Mouse (Mus musculus) heart, adult 8-10 months (tissue): ENCODE data around the gene Snap47. TPM values are rescaled to one million over a fixed set of nuclear protein-coding genes. Genes with fewer than 3 reads are reported as not detected.

ENCODE experiments used
- DNase-seq: peaks from one replicate; pipeline ENCODE4 v3.0.0; 2022; ENCODE audit warnings: low spot score
- total RNA-seq, 4 experiments: library from RNA; stranded (reverse); gene quantifications; 2 replicates each; pipeline ENCODE4 v1.2.4; 2022

The Snap47 gene
- total RNA-seq = 10 to 100 TPM; 41.5 to 52.6 (median 44.8) TPM

DNA sequence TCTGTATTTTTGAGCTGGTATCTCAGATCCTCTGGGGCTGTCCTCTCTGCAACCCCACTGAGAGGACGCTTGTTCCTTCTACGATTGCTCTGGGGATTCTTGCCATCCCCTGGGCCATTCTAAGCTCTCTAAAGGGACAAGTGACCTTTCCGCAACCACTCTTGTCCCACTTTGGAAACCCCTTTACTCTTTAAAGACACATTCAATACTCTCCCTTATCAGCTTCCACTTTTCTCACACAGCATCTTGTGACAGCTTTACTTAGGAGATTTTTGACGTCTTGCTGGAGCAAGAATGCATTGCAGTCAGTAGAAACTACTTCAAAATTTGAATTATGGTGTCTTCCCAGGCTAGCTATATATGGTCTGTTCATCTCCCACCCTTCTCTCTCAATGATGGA lies at the start of gene Snap47:
TSS of gene Snap47 (minus strand) at position 101 of the 400 bp plus-strand sequence.
- no peak for DNase-seq

DNA sequence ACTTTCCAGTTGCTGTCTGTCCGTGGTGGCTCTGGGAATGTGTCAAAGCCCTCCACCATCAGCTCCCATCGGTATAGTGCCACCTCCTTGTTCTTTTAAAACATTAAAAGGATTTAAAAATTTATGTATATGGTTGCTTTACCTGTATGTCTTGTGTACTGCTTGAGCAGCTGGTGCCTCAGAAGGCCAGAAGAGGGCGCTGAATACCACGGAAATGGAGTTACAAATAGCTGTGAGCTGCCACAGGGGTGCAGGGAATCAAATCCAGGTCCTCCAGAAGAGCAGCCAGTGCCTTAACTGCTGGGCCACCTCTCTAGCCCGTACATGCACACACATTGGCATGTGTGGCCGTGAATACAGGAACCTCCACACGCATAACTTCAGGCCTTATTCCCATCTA lies 46.8 kb upstream of the Snap47 start:
- no peak for DNase-seq

DNA sequence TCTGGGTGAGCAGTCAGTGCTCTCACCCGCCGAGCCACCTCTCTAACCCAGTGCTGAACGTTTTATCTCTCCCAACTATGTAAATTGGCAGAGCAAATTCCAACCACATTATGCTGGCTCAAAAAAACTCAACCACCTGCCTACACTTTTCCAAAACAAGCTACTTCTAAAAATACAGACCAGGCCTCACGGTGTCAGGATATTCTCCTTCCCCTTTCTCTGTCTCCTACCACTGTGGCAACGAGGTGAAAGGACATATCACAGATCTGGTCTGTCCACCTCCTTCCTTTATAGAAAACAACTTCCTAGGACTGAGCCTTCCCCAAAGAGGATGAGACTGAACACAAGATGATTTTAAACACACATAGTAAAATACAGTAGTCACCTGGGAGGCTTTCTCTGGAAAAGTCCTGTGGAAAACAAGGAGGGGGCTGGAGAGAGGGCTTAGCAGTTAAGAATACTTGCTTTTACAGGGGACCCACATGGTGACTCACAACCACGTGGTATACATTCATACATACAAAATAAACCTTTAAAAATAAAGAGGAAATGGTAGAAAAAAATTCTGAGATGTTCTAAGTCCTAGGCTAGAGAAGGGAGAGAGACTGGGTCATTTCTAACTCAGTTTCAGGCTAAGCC lies 45.8 kb upstream of the Snap47 start:
- no peak for DNase-seq

DNA sequence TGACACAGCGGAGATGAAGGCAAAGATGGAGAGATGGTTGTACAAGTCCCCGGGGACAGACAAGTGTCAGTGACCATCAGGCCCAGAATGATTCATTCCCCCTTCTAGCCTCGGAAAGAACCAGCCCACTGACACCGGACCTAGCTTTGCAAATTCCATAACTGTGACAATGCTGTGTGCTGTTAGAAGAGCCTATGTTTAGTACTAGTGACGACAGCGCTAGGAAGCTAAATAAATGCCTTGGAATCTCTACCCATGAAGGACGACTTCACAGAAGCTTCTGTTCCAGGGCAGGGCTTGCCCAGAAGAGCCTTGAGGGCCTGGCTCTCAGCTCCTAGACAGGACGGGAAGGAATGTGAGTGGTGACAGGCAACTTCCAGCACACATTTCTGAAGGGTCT lies 35.2 kb upstream of the Snap47 start:
- DNase-seq = no peak

DNA sequence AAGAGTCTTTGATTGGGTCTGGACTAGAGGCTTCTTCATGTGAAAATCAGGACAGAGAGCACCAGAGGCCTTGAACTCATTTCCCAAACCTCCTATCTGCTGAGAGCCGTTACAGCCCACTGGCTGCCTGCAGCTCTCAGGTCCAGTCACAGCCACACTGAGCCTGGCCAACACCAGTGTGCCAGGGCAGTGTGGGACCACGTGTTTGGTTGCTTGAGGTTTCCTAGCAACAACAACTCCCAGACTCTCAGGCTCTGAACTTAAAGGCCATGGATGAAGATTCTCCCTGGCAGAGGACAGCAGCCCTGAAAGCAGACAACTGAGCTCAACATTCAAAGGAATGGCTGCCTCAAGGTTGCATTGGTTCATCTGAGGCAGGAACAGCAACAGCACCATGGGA lies 34.7 kb upstream of the Snap47 start:
- no peak for DNase-seq

DNA sequence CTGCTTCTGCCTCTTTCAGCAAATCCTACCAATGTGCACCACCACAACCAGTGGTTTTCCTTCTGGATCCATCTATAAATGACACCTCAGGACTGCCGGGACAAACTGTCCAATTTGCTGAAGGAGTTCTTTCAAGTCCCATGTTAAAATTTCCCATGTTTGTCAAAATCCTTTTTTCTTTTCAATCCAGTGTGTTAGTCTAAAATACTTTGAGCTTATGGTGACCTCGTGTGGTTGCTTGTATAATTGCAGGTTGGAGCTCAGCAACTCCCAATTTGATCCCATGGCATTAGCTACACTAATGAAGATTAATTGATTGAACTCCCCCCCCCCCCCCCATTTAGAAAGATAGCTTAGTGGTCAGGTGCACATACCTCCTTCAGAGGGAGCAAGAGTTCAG lies 32.2 kb upstream of the Snap47 start:
- DNase-seq = peak; percentile 53

DNA sequence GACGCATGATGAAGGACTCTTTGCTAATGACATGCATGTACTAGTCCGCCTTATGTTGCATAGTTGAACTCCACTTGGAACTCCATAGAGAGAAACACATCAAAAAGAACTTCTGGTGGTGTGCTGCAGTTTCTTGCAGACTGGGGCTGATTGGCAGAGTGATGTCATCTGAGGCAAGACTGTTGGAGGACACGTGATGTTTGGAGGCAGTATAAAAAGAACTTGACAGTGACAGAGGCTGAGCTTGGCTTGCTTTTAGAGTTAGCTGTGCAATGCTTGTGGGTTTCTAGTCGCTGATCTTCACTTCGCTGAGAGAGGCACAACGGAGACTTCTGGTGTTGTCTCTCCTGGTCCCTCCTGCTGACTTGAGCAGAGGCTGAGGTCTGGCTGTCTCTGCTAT lies 26.3 kb upstream of the Snap47 start:
- no peak for DNase-seq

DNA sequence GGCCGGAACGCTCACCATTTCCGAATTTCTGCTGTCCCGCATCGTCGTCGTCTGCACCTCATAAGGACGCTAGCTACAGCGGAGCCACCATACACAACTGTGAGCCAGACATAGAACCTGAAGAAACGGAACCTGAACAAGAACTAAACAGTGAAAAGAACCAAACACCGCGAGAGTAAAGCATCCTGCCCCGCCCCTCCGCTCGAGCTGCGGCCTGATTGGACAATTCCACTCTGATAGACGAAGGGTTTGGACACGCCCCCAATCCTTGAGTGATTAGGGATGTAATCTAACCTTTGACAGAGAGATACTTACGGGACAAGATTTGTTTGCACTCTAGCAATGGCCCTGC lies 21.3 kb upstream of the Snap47 start, which contains the start of gene Zfp867:
TSS of gene Zfp867 (minus strand) at position 149 of the 352 bp plus-strand sequence.
- DNase-seq = peak; percentile 86

DNA sequence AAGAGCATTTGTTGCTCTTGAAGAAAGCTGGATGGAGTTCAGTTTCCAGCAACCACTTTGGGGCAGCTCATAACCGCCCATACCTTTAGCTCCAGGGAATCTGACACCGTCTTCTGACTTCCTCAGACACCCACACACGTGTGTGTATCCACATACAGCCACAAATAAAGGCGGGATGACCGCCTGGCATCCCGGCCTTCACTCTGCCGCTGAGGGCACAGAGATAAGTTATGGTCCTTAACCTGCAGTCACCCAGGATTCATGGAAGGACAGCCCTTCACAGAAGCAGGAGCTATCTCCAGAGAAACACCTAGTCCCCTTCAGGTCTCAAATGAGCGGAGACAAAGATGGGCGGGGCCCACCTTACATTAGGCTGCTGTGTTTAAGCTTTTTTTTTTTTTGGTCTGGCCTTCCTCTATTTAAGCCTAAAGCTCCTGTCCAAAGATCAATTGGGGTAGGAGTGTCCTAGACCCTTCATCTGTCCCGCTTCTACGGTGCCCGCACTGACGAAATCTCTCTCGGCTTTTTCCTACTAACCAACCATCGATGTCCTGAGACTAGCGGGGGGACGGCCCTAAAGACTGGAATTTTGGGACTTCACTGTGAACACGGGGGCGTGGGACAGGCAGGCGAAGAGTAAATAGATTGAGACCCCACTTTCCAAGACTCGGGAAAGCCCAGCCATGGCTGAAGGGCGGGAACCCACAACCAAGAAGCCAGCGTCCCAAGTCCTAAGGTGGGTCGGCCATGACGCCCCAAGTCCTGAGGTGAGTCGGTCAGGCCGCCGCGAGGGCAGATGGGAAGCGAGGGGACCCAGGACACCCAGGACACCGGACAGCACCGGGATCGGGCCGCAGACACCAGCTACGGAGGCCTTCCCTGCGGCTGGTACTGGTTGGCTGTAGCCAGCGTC lies 20.7 kb upstream of the Snap47 start:
- DNase-seq = no peak

DNA sequence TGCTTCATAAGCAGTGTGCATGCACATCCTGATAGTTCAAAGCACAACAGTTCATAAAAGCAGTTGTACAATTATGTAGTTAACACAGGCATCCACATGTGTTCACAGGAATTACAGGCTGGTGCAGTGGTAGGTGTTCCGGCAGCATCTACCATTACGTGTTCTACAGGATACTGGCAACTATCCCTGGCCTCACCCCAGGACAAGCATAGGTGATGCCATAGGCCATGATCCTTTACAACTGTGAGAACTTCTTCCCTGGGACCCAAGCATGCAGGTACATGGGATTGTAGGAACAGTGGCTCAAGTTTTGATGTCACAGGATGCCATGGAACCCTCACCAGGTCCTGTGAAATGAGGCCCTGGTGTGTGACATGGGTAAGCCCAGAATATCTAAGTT lies 9.5 kb upstream of the Snap47 start:
- DNase-seq = no peak

DNA sequence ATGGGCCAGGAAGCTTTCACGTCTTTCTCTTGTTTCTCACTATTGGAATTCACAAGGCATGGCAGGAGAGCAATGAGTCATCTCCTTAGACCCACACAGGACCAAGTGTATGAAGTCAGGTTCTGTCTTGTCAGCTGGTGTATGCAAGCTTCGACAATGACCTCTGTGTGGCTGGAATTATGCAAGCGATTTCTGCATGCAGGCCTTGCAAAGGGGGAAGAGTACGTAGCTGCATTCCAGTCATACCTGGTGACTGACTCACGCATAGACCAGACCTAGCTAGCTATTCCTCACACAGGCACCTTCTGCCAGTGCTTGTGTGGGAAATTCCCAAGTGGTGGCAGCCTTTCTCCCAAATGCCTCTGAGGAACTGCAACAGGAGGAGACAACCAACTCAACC lies 8.0 kb upstream of the Snap47 start:
- DNase-seq = peak; percentile 40

DNA sequence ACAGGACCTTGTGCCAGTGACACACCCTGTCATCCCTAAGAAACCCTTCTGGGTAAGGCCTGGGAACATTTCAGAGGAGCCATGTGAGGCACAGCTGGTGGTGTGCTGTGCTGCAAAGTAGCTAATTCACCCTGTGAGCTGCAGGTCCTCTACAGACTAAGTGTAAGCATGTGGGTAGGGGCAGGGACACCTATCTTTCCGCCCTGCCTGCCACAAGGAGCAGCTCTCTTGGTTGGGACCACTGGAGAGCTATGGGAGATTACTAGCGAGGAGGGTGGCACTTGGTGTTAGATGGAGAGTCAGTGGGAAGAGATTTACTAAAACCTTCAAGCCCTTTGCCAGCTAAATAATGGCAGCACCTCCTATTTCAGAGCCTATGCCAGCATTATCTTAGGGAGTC lies 5.9 kb upstream of the Snap47 start:
- DNase-seq = no peak

DNA sequence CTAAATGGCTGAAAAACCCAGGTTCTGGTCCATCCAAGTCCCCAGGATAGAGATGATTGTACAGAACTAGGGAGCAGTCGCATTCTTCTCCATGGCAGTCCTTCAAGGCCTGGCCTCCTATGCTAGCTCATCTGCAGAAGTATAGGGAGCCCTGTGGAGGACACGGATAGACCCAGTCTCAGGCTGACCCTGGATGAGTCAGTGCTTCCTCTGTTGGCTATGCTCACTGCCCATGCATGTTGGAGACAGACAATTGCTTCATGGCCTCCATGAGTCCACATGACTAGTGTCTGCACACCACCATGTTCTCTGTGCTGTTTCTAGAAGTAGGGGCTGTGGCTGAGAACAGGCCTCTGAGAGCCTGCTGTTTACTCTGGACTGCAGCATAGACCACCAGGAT lies 5.4 kb upstream of the Snap47 start:
- DNase-seq = no peak

DNA sequence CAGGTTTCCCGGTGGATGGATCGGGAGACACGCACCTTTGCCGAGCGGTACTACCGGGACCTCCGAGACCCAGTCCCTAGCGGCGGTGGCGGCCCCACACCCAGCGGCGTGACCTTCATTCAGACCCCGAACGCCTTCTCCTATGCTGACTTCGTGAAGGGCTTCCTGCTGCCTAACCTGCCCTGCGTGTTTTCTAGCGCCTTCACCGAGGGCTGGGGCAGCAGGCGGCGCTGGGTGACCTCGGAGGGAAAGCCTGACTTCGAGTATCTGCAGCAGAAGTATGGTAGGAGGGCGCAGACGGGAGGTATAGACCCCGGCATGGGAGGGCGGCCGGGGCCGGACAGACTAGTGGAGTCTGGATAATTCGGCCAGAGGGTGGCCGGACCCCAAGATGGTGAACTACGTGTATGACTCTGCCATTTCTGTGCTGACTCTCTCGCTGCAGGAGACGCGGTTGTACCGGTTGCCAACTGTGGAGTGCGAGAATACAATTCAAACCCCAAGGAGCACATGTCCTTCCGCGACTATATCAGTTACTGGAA lies 685 bp downstream of the Snap47 start:
- no peak for DNase-seq

DNA sequence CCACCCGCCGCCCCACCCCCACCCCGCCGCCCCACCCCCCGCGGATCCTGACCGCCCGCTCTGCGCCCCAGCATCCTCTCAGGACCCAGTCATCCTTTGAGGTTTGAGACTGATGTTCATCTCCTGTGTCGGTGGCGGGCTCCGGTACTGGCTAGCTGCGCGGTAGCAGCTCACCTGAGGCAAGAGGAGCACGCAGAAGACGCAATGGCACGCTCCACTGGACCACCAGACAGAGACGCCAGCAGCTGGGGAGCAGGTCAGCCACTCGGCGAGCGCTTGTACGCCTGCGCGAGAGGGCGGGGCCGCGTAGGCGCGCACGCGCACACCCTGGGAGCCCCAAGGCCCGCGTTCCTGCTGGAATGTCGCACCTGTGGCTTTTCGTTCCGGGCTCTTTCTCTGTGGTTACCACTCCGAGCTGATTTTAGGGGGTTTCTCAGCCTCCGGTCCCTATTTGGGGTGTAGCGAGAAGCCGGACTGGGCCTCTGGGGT lies 1.2 kb downstream of the Snap47 start, which contains the start of gene Jmjd4:
TSS of gene Jmjd4 (plus strand) at position 305 of the 489 bp plus-strand sequence.
- DNase-seq = peak; percentile 89

DNA sequence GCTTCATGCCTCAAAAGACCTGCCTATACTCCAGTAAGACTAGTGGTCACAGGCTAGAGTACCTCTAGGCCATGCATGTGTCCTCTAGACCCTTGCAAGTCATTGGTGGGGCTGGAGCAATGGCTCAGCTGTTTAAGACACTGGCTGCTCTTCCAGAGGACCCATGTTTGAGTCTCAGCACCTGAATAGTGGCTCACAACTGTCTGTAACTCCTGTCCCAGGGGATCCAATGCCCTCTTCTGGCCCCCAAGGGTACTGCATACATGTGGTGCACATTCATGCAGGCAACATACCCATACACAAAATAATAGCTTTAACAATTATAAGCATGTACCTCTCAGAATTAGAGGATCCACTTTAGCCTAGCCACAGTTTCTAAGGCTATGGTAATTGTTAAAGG lies 7.9 kb downstream of the Snap47 start:
- DNase-seq = no peak

DNA sequence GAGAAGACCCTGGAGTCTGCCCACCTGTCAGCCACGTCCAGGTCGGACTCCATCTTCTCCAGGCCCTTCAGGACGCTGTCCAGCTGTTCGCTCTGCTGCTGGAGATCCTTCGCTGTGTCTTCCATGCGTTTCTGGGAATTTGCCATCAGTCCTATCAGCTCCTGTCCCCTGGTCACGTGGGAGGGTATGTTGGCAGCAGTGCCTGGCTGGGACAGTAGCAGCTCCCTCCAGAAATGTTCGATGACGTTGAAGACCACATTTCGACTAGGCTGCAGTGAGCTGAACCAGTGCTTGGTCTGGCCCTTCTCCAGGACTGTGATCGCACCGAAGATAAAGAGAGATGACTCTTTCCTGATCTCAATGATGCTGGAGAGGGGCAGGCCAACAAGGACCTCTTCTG lies 13.0 kb downstream of the Snap47 start:
- DNase-seq = no peak

DNA sequence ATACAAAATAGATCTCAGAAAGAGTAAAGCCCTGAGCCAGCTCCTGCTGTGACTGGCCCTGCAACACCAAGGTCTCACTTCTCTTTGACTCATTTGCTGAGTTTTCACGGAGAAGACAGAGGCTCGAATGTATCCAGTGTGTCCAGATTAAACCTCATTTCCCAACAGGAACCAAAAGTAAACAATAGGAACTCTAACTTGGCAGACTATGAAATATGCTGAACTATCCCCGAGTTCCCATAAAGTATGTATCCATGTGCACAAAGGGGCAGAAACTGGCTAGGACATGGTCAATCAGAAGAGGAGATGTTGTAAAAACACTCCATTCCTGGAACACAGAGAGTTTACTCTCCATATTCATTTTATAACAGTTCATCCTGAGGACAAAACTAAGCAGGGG lies 18.7 kb downstream of the Snap47 start:
- DNase-seq = no peak

DNA sequence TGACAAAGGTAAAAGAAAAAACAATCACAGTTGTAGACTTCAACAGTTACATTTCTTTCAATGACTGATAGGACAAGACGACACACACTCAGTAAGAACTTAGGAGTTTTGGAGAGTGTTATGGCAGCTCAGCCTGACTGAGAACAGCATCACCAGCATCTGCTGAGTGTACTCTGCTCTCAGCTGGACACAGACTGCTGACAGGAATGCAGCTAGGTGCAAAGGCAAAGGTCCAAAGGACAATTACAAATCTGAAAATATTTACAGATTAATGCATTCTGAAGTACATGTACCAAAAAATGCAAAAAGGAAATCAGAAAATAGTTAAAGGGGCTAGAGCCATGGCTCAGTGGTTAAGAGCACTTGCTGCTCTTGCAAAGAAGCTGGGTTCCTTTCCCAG lies 21.0 kb downstream of the Snap47 start:
- no peak for DNase-seq

DNA sequence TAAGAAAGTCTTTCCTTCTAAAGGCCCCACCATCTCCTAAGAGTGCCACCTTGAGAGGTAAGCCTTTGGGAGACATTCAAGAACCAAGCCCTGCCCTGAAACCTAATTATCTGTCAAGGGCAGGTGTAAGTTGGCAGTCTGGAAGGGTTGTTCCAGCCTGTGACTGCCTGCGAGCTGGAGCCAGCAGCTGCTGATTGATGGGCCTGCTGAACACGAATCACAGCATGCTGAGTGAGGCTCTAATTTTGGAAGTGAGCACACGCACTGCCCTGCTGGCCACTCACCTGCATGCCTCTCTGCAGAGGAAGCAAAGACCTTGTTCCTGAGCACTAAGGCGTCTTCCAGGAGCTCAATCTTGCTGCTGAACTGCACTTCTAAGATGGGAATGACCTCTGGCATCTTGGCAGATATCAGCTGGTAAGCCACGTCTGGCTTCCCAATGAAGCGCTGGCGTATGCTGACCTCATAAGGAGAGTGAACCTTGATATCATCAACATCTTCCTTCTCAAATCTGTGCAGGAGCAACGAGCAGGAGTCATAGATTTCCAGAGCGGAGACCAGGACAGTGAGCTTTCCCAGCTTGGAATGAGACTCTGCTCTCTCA lies 22.8 kb downstream of the Snap47 start:
- DNase-seq = peak; percentile 31

DNA sequence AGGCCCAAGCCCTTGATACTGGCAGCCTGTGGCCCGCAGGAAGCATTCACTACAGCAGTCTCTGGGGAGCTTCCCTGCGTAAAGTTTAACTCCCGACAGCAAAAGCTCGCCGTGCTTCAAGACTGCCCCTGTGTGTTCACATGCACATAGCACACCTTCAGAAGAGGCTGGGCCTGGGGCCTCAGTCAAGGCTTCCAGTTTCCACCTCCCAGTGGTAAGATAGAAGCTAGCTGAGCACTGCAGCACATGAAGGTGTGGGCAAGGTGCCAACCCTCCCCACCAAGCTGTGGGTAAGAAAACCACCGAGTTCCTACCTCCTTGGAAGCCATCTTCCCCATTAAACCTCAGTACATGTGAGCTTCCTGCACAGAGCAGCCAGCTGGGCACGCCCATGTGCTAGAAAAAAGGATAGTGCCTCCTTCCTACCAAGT lies 25.3 kb downstream of the Snap47 start:
- DNase-seq = no peak

DNA sequence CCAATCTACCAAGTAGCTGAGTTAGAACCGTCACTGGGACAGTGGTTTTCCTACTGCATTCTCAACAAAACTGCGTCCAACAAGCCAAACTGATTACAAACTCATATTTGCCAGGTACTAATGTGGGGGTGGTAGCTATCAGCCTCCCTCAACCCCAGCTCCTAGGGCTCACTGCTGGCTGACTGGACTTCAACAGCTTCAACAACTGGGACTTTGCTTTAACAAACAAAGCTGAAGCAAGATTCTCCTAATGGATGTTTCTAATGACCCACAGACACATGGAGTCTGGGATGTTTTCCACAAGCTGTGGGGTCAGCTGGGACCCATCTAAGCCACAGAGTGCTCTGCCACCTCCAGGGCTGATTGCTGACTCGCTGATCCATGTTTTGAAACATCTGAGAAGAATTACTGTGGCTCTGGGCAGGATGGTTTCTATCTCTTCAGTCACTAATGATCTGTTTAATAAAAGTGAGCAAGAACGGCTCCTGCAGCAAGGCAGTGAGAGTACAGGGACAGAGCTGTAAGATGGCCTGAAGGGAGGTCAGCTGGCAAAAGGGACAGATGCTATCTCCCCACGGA lies 27.9 kb downstream of the Snap47 start:
- DNase-seq = no peak
